Mouse (Mus musculus): Measurements from ENCODE around the gene D430041D05Rik. TPM values are rescaled to one million over a fixed set of nuclear protein-coding genes. Genes with fewer than 3 reads are reported as not detected.

The D430041D05Rik gene
- total RNA-seq, 2 experiments from 2014 or later = 70.9 to 78.2 TPM

GRCm38 (mm10) chr2:104283401-104283955 is 127.3 kb downstream of the D430041D05Rik start:
- DNase-seq (ENCODE audit: low spot score in 2 of 2) = no peak

DNA sequence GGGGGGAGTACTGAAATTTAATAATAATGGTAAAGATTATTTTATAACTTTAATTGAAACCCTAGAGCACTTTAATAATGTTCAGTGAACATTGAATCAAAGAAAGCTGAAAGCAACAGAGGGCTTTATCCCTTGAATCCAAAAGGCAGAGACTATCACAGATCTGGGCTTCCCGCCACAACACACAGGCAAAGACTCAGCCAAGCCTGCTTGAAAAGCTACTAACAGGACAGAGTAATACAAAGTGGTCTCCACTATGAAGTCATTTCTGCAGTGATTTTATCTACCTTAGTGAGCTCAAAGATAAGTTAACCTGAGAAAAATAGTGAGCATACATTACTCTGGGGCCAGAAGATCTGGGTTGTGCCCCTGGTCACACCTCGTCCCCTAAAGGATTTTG is 128.0 kb downstream of the D430041D05Rik start:
- DNase-seq (ENCODE audit: low spot score in 2 of 2) = no peak

DNA sequence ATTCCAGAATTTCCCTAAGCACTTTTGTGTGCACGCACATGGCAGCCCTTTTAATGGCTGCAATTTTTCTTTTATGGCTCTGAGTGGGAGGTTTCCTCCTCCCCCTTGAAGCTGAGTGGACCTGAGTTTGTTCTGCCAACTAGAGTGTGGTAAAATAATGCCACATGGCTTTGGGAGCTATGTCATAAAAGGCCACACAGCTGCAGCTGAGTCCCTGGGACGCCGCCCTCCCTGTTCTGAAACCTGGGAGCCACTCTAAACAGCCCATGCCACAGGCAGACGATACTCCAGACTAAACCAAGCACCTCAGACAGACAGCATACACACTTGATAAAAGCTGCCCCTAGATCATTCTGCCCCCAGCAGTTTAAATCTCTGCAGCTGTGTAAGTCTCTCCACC is 143.8 kb downstream of the D430041D05Rik start:
- DNase-seq (ENCODE audit: low spot score in 2 of 2) = no peak

GRCm38 (mm10) chr2:104261741-104262067 is 149.1 kb downstream of the D430041D05Rik start:
- DNase-seq (ENCODE audit: low spot score in 2 of 2) = no peak

DNA sequence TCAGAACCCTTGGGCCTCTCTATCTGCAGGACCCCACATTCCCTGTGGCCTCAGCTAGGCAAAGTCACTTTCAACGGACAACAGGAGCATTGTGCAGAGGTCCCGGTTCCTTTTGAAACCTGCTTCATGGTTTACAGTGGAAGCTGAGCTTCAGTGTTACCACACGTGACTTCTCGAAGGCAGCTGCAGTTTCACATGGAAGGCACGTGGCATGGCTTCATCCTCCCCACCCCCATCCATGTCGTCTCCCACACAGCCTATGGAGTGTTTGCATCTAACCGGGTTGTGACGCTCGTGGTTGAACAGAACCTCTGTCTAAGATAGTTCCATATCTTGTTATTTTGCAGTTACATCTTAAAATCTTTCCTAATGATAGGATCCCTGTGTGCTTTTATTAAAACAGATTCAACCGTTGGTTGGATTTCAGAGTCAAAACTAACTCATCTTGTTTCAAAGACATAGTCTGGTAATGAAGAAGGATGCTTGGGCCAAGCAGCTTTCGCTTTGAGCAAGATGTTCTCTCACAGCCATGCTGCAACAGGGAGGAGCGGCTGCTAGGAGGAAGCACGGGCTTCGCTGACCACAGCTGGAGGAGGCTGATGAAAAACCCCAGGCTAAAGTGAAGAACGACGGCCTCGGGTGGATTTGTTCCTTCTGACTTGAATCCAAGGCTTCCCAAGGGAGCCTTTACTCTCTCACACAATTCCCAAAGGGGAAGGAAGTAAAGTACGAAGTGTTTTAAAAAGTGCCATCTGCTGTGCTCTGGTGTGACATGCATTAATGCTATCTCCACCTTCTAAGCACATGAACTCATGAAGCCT is 149.7 kb downstream of the D430041D05Rik start:
- DNase-seq (ENCODE audit: low spot score in 2 of 2) = no peak

DNA sequence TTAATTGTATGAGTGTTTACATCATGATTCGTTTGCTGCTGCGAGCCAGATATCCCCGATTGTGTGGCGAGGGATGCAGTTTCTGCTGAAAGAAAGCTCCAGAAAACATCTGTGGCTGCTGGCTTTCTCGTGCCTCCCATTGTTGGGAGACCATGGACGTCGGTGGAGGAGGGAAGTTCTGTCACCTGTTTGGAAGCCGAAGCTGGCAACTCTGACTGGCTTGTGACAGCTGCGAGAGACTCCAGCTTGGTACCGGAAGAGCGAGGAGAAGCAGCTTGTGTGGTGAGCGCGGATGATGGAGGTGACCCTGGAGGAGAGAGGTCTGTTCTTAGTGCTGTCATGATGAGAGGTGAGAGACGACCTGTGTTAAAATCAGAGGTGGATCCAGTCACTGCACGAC is 154.2 kb downstream of the D430041D05Rik start:
- no peak for DNase-seq (ENCODE audit: low spot score in 2 of 2)

DNA sequence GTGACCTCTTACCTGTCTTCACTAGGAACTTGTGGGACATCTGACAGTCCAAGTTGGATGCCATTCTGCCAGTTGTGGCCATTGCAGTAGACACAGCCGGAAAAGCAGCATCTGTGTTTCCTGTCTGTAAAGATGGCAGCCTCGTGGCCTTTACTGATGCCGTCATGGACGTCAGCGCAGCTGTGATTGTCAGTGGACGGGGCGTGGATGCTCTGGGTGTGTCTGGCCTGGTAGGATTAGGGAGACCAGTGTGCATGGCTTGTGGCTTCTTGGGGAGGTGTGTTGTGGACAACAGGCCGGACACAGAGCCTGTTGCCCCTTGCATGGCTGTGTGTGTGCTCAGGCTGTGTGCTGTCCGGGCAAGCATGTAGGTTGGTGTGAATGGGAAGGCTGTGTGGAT is 155.9 kb downstream of the D430041D05Rik start:
- DNase-seq (ENCODE audit: low spot score in 2 of 2) = no peak

DNA sequence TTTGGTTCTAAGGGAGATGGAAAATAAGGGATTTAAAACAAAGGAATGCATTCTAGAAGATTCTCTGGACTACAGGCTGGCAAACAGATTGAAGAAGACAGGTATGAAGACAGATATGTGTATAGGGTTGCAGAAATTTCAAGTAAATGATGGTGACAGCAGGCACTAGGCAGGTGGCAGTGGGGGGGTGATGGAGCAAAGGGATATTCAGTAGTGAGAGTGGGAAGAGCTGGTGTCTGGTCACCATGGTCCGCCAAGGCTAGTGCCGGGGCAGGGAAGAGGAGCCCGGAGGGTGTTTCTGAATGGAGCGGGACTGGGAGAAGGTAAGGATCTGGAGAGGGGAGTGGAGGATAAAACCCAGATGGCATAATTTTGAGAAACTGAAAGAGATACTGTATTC is 157.5 kb downstream of the D430041D05Rik start:
- no peak for DNase-seq (ENCODE audit: low spot score in 2 of 2)

DNA sequence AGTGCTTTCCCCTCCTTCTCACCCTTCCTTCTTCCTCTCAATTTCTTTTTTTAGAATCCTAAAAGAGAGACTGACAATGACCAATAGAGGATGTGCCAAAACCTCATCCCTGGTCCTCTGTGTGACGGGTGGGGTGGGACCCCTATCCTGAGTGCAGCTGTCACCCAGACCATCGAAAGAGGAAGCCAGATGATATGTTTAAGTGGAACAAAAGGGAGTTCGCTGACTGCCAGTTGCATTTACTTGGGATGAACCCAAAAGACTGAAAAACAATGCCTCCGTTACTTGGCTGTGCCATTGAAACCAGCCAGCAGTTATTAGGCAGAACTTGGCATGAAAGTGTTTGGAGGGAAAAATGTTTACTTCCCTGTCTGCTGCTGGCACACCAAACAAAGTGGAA is 159.2 kb downstream of the D430041D05Rik start:
- peak in 1 of 2 experiments; percentile 58 for DNase-seq (ENCODE audit: low spot score in 2 of 2)

- DNase-seq (ENCODE audit: low spot score in 2 of 2) = no peak
These were observed 161.0 kb downstream of the D430041D05Rik start for GRCm38 (mm10) chr2:104249856-104250255.

- no peak for DNase-seq (ENCODE audit: low spot score in 2 of 2)
These were observed 164.0 kb downstream of the D430041D05Rik start for GRCm38 (mm10) chr2:104246851-104247250.

DNA sequence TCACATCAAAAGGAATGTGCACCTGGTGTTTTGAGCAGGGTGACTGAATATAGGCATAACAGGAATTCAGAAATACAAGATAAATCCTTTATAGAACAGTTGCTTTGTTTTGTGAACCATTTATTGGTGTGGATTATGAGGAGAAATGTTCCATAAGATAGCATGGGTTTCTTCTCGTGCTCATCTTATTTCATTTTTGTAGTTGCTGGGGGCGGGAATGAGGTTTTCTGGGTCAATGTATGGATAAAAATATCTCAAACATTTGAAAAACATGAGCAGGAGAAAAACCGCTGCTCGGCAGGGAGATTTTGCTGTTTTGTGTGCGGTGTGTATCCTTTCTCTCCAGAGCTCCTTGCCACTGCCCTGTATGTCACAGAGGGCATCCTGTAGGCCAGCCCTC is 168.8 kb downstream of the D430041D05Rik start:
- DNase-seq (ENCODE audit: low spot score in 2 of 2) = no peak

DNA sequence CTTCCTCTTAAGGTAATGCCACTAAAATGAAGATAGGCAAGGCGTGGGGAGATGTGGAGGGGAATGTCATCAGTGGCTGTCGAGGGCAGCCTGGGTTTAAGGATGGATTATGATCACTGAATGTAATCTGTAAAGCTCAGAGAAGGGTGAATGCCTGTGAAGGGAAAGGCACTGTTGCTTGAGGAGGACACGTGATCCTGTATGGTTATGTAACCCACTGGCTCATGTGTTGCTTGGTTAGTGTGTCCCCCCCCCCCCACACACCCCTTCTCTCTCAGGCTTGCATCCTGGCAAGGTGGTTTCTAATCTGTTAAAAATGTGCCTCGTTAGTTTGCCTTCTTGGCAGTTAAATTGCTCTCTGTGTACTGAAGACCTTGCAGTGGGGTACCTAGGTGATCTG is 173.7 kb downstream of the D430041D05Rik start:
- peak in 1 of 2 experiments; percentile 31 for DNase-seq (ENCODE audit: low spot score in 2 of 2)

- DNase-seq (ENCODE audit: low spot score in 2 of 2) = no peak
These were observed 180.4 kb downstream of the D430041D05Rik start for GRCm38 (mm10) chr2:104230444-104230843.

GRCm38 (mm10) chr2:104226057-104226456 is 184.8 kb downstream of the D430041D05Rik start:
- no peak for DNase-seq (ENCODE audit: low spot score in 2 of 2)

DNA sequence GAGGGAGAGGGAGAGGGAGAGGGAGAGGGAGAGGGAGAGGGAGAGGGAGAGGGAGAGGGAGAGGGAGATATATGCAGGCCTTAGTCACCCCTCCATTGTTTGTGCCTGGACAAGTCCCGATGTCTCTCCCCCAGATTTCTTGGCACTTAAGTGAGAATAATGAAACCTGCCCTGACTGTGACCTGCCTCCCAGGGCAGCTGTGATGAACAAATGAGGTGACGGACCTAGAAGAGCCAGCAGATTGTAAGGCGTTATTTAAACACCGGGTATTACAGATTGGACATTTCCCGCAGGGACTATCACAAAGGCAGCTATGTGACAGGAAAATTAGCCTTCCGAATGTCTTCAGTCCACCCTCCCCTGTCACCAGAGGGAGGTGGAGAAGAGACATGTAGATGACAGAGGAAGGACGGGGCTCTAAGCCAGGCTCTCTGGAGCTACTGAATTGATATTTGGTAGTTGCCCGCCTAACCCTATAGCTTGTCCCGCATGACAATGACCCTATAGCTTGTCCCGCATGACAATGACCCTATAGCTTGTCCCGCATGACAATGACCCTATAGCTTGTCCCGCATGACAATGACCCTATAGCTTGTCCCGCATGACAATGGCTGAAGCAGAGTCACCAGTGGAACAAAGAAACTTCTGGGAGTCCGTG is 191.0 kb downstream of the D430041D05Rik start:
- DNase-seq (ENCODE audit: low spot score in 2 of 2) = no peak

GRCm38 (mm10) chr2:104218588-104219065 is 192.2 kb downstream of the D430041D05Rik start:
- no peak for DNase-seq (ENCODE audit: low spot score in 2 of 2)

GRCm38 (mm10) chr2:104218114-104218513 is 192.7 kb downstream of the D430041D05Rik start:
- no peak for DNase-seq (ENCODE audit: low spot score in 2 of 2)

DNA sequence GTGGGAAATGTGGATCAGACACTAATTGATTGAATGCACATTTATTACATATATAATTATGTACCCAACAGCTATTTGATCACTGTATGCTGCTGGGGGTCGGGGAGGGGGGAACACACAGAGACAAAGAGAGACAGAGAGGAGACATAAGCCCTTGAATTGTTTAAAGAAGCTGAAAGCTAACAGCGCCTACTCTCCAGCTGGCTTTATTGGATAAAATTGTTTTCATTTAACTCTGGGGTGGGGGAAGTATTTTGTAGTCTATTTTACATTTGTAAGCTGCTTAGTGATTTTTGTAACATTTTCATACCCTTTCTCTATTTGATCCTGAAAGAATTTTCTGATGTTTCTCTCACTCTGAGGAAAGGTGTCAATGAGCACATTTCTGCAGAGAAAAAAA is 201.4 kb downstream of the D430041D05Rik start:
- peak in 1 of 2 experiments; percentile 77 for DNase-seq (ENCODE audit: low spot score in 2 of 2)

- no peak for DNase-seq (ENCODE audit: low spot score in 2 of 2)
These were observed 202.4 kb downstream of the D430041D05Rik start for GRCm38 (mm10) chr2:104208415-104208814.

- peak; percentile 69 to 79 for DNase-seq (ENCODE audit: low spot score in 2 of 2)
These were observed 202.9 kb downstream of the D430041D05Rik start for GRCm38 (mm10) chr2:104207948-104208347.

- peak; percentile 84 to 91 for DNase-seq (ENCODE audit: low spot score in 2 of 2)
These were observed 205.2 kb downstream of the D430041D05Rik start for GRCm38 (mm10) chr2:104205623-104206022.
